Comparison of ENCODE assay signal across 8 mouse cellular contexts in the genomic region with DNA sequence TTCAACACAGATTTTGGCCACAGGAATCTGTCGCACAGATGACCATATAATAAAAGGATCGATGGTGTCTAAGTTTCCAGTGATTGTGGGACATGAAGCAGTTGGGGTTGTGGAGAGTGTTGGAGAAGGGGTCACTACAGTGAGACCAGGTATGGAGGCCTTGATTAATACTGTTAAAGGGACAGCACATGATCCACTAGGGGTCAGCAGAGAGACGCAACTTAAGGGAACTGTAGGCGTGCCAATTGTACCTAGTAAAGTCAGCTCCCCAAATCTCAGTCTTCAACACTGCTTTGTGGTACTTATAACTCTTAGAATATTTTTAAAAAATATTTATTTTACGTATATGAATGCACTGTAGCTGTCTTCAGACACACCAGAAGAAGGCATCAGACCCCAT. TPM values are rescaled to one million over a fixed set of nuclear protein-coding genes. Genes with fewer than 3 reads are reported as not detected.
DNase-seq lines count a peak whose midpoint lies in the region; ATAC-seq and TF ChIP-seq lines count a peak whose summit lies in the region.

No protein-coding gene starts in this region.

- no peak for TF ChIP-seq POLR2A in liver, adult 2 months (IDR thresholded peaks at IDR 0.05; ENCODE audit: extremely low read depth, insufficient read depth, low read length)

- H3K27ac ChIP-seq in ES-E14 (ENCODE audit: insufficient read depth, low read depth, low read length, poor library complexity, severe bottlenecking) = no peak overlapping the region
- H3K27ac ChIP-seq in liver, adult 2 months (replicated peaks; ENCODE audit: insufficient read depth, low read depth, low read length) = peak overlapping the region; percentile 80
- H3K27ac ChIP-seq in neural tube, embryonic 12.5 days = no peak overlapping the region

- H3K4me1 ChIP-seq in ES-E14 (ENCODE audit: control insufficient read depth in 2 of 2, insufficient read depth in 2 of 2, low read length in 2 of 2, poor library complexity in 1 of 2) = peaks cover 0 to 6% of the 10 kb centered on the region in 2 experiments; a peak in 2 of 4 replicates
- H3K4me1 ChIP-seq in liver, adult 2 months (ENCODE audit: control insufficient read depth, insufficient read depth, low read length) = peaks cover 34% of the 10 kb centered on the region
- no peaks in the 10 kb centered on the region; the same call in 1 of the 2 replicates for H3K4me1 ChIP-seq in neural tube, embryonic 12.5 days

- TF ChIP-seq CTCF in liver, adult 2 months (IDR thresholded peaks at IDR 0.05; ENCODE audit: low read depth, low read length) = peak; percentile 63

- H3K4me3 ChIP-seq in ES-E14 (ENCODE audit: insufficient read depth in 1 of 2, low read depth in 1 of 2, low read length in 2 of 2, poor library complexity in 1 of 2, severe bottlenecking in 1 of 2) = no peak overlapping the region
- no peak overlapping the region for H3K4me3 ChIP-seq in liver, adult 2 months (ENCODE audit: insufficient read depth, low read depth, low read length)
- H3K4me3 ChIP-seq in neural tube, embryonic 12.5 days = no peak overlapping the region

- no peaks in the 10 kb centered on the region for H3K9me3 ChIP-seq in ES-E14 (ENCODE audit: control insufficient read depth, insufficient read depth, low read depth, low read length)
- H3K9me3 ChIP-seq in neural tube, embryonic 12.5 days = no peaks in the 10 kb centered on the region

- DNase-seq in 416B (ENCODE audit: low read depth) (peak; percentile 84), ES-E14 (ENCODE audit: low read depth, low spot score) (peak; percentile 66)
- peak; percentile 26 for DNase-seq in cerebellum, adult 8-10 months
- peak; percentile 65 for DNase-seq in gastrocnemius, postnatal 10 days
- peak; percentile 91 for DNase-seq in kidney, adult 9 months
- DNase-seq in liver, adult 2 months (ENCODE audit: extremely low read depth, low read depth, low spot score) = peak; percentile 91
- DNase-seq in yolk sac, embryonic 10.5 days (ENCODE audit: low spot score) = peak; percentile 65

- H3K36me3 ChIP-seq in ES-E14 (ENCODE audit: control insufficient read depth, insufficient read depth, low read length, poor library complexity, severe bottlenecking) = no peaks in the 10 kb centered on the region
- H3K36me3 ChIP-seq in liver, adult 2 months (ENCODE audit: control insufficient read depth, insufficient read depth, low read length) = no peaks in the 10 kb centered on the region
- no peaks in the 10 kb centered on the region for H3K36me3 ChIP-seq in neural tube, embryonic 12.5 days

- ATAC-seq in neural tube, embryonic 12.5 days (ENCODE audit: low FRiP score, low read depth) = peak; percentile 53

- H3K4me2 ChIP-seq in neural tube, embryonic 12.5 days (replicated peaks) = no peak overlapping the region

- 16% methylated on average over 5 of the region's 5 CpGs for WGBS in liver, adult 2 months
- 50% methylated on average over 5 of the region's 5 CpGs for WGBS in neural tube, embryonic 12.5 days

- H3K79me2 ChIP-seq in liver, adult 2 months (ENCODE audit: control insufficient read depth, insufficient read depth, low read length) = no peaks in the 10 kb centered on the region

- H3K27me3 ChIP-seq in liver, adult 2 months (ENCODE audit: control insufficient read depth, insufficient read depth, low read length) = no peaks in the 10 kb centered on the region
- H3K27me3 ChIP-seq in neural tube, embryonic 12.5 days (replicated peaks) = no peaks in the 10 kb centered on the region

- in situ Hi-C loops in ES-E14 (cut with MboI; ENCODE audit: low sequenced_read_pairs in 2 of 2, unreplicated experiment in 2 of 2) = no loop called here

- no peak overlapping the region for H3K9ac ChIP-seq in ES-E14 (ENCODE audit: insufficient read depth, low read depth, low read length, poor library complexity, severe bottlenecking)
- peak overlapping the region; percentile 33 for H3K9ac ChIP-seq in liver, adult 2 months (ENCODE audit: low read depth, low read length)
- H3K9ac ChIP-seq in neural tube, embryonic 12.5 days = no peak overlapping the region

TF ChIP-seq in ES-E14, 5 proteins besides CTCF, POLR2A, EP300 and RAD21:
- no peak for TF ChIP-seq HCFC1 (IDR thresholded peaks at IDR 0.05; ENCODE audit: borderline replicate concordance, insufficient read depth, low read length)
- TF ChIP-seq ZC3H11A (IDR thresholded peaks at IDR 0.05; ENCODE audit: borderline replicate concordance, low read depth, low read length) = peak; percentile 49; the same call in 1 of the 2 replicates
- no peak for TF ChIP-seq ZNF384 (IDR thresholded peaks at IDR 0.05; ENCODE audit: low read depth, low read length)
- TF ChIP-seq MAFK (IDR thresholded peaks at IDR 0.05; ENCODE audit: insufficient read depth, low read depth, low read length) = no peak
- TF ChIP-seq CHD2 (IDR thresholded peaks at IDR 0.05; ENCODE audit: low read depth, low read length) = no peak
TF ChIP-seq in ES-E14: peak in this region for 1.

RNA-seq across cellular contexts. Expression of gene Adh7, which starts 5.4 kb away (rescaled TPM):
- 0.36 and 0.48 TPM in 2 replicates for total RNA-seq in ES-E14 (2012; rRNA removed)
- total RNA-seq in gastrocnemius, postnatal 10 days (2021) = under 1 TPM; 0.20 to 0.28 TPM
- total RNA-seq in liver, adult 2 months (2014; rRNA removed) = 1.2 and 1.5 TPM in 2 replicates
- polyA plus RNA-seq in liver, adult 2 months (2012; rRNA removed) = 0.40 and 1.7 TPM in 2 replicates
- polyA plus RNA-seq in neural tube, embryonic 12.5 days (2016; fragmentation: Nextera tagmentation; extraction: Ambion mirVana) = not detected in 2 replicates

RNA-seq across cellular contexts. Expression of gene 4930579F01Rik, which starts 29.3 kb away (rescaled TPM):
- total RNA-seq in ES-E14 (2012; rRNA removed) = not detected in 2 replicates
- not detected for total RNA-seq in gastrocnemius, postnatal 10 days (2021)
- not detected in 2 replicates for total RNA-seq in liver, adult 2 months (2014; rRNA removed)
- not detected in 2 replicates for polyA plus RNA-seq in liver, adult 2 months (2012; rRNA removed)
- not detected in 2 replicates for polyA plus RNA-seq in neural tube, embryonic 12.5 days (2016; fragmentation: Nextera tagmentation; extraction: Ambion mirVana)

RNA-seq across cellular contexts. Expression of gene Adh1, which starts 37.8 kb away (rescaled TPM):
- 0.36 TPM in 1 of 2 replicates, not detected in the other for total RNA-seq in ES-E14 (2012; rRNA removed)
- total RNA-seq in gastrocnemius, postnatal 10 days (2021) = 10 to 100 TPM; 24.6 to 58.4 TPM
- total RNA-seq in liver, adult 2 months (2014; rRNA removed) = 2,711 and 3,373 TPM in 2 replicates
- 3,177 and 3,191 TPM in 2 replicates for polyA plus RNA-seq in liver, adult 2 months (2012; rRNA removed)
- 2.7 and 4.6 TPM in 2 replicates for polyA plus RNA-seq in neural tube, embryonic 12.5 days (2016; fragmentation: Nextera tagmentation; extraction: Ambion mirVana)

Comparison
In these comparisons a context has a peak if more than half of its experiments do, and no peak if none do; other contexts are left out.
1. DNase-seq: peak in every context shown above with its lines; median percentile 91 in kidney, adult 9 months; 91 in liver, adult 2 months; 84 in 416B; 66 in ES-E14; 65 in gastrocnemius, postnatal 10 days; 65 in yolk sac, embryonic 10.5 days; 26 in cerebellum, adult 8-10 months.
2. RNA of gene Adh1, which starts 37.8 kb away (total RNA-seq): 2,711 to 3,373 TPM in liver, adult 2 months; 24.6 to 58.4 TPM in gastrocnemius, postnatal 10 days and 0.36 TPM in ES-E14; every median in the first group is over 10 times any median in the second.